Comparison of ENCODE assay signal across 8 mouse cellular contexts in genomic region chr4:150173281-150173680, GRCm38 (mm10). TPM values are rescaled to one million over a fixed set of nuclear protein-coding genes. Genes with fewer than 3 reads are reported as not detected.
DNase-seq lines count a peak whose midpoint lies in the region; ATAC-seq and TF ChIP-seq lines count a peak whose summit lies in the region.

No protein-coding gene starts in this region.

- no peaks in the 10 kb centered on the region for H3K36me3 ChIP-seq in E14TG2a.4 (ENCODE audit: insufficient read depth, low read length)
- no peaks in the 10 kb centered on the region for H3K36me3 ChIP-seq in neural tube, embryonic 14.5 days (ENCODE audit: control insufficient read depth, insufficient read depth, low read length)

- no peak overlapping the region for H3K4me2 ChIP-seq in neural tube, embryonic 14.5 days (ENCODE audit: low read depth, low read length)

- no peak overlapping the region for H3K4me3 ChIP-seq in layer of hippocampus, adult 2 months
- H3K4me3 ChIP-seq in E14TG2a.4 (replicated peaks; ENCODE audit: low read length): peak overlapping the region; percentile 39; the same call in 1 of the 2 replicates
- H3K4me3 ChIP-seq in neural tube, embryonic 14.5 days (ENCODE audit: low read depth, low read length): no peak overlapping the region

- H3K4me1 ChIP-seq in E14TG2a.4 (replicated peaks; ENCODE audit: low read depth, low read length): peaks cover 11% of the 10 kb centered on the region
- H3K4me1 ChIP-seq in neural tube, embryonic 14.5 days (ENCODE audit: control insufficient read depth, insufficient read depth, low read length): no peaks in the 10 kb centered on the region

- peak; percentile 41; the same call in 1 of the 2 replicates for ATAC-seq in neural tube, embryonic 14.5 days (ENCODE audit: low read depth)
- no peak for ATAC-seq in erythroid progenitor cell, adult 5-6 weeks (replicated peaks; ENCODE audit: low FRiP score, poor library complexity, severe bottlenecking)

- WGBS in neural tube, embryonic 14.5 days: 58% methylated on average over 10 of the region's 10 CpGs

- no peak overlapping the region for H3K9ac ChIP-seq in neural tube, embryonic 14.5 days (replicated peaks; ENCODE audit: low read depth, low read length)

- peak; percentile 81 for TF ChIP-seq CTCF in layer of hippocampus, adult 2 months (conservative IDR thresholded peaks at IDR 0.05)
- peak; percentile 58 for TF ChIP-seq CTCF in E14TG2a.4 (conservative IDR thresholded peaks at IDR 0.05; ENCODE audit: low read length)

- H3K9me3 ChIP-seq in E14TG2a.4 (ENCODE audit: low read length): peaks cover 12% of the 10 kb centered on the region
- no peaks in the 10 kb centered on the region for H3K9me3 ChIP-seq in neural tube, embryonic 14.5 days (ENCODE audit: control insufficient read depth, low read length)

- DNase-seq in layer of hippocampus, adult 2 months (ENCODE audit: low spot score in 2 of 2): peak; percentile 10 to 67
- DNase-seq in layer of hippocampus, adult 9-11 months: no peak
- peak; percentile 54 for DNase-seq in adipocyte (ENCODE audit: low spot score)
- peak; percentile 17 for DNase-seq in embryo, embryonic 9.5 days (ENCODE audit: extremely low spot score)
- peak; percentile 7 to 26 for DNase-seq in layer of hippocampus, postnatal 36 days

- no peaks in the 10 kb centered on the region for H3K27me3 ChIP-seq in E14TG2a.4 (ENCODE audit: insufficient read depth, low read length)
- H3K27me3 ChIP-seq in neural tube, embryonic 14.5 days (ENCODE audit: control insufficient read depth, insufficient read depth, low read length): no peaks in the 10 kb centered on the region

- no peak overlapping the region for H3K27ac ChIP-seq in layer of hippocampus, adult 2 months
- H3K27ac ChIP-seq in neural tube, embryonic 14.5 days (ENCODE audit: low read depth, low read length): no peak overlapping the region

RNA-seq across cellular contexts. Expression of gene Slc2a7, which starts 24.5 kb away (rescaled TPM):
- total RNA-seq in layer of hippocampus, adult 2 months (2021): not detected
- not detected for total RNA-seq in layer of hippocampus, postnatal 36 days (2021)
- polyA plus RNA-seq in neural tube, embryonic 14.5 days (2014; fragmentation: Nextera tagmentation; extraction: Ambion mirVana): not detected in 2 replicates
- not detected in 2 replicates for total RNA-seq in erythroid progenitor cell, adult 5-6 weeks (2015; ENCODE audit: low replicate concordance)
- total RNA-seq in erythroid progenitor cell, adult 5-6 weeks (2017; ENCODE audit: low replicate concordance): not detected in 2 replicates

RNA-seq across cellular contexts. Expression of gene Car6, which starts 27.9 kb away (rescaled TPM):
- total RNA-seq in layer of hippocampus, adult 2 months (2021): not detected
- under 1 TPM in 1 of 2 experiments, not detected in 1; 0.25 TPM for total RNA-seq in layer of hippocampus, postnatal 36 days (2021)
- polyA plus RNA-seq in neural tube, embryonic 14.5 days (2014; fragmentation: Nextera tagmentation; extraction: Ambion mirVana): not detected in 2 replicates
- not detected in 2 replicates for total RNA-seq in erythroid progenitor cell, adult 5-6 weeks (2015; ENCODE audit: low replicate concordance)
- not detected in 2 replicates for total RNA-seq in erythroid progenitor cell, adult 5-6 weeks (2017; ENCODE audit: low replicate concordance)

RNA-seq across cellular contexts. Expression of gene Slc2a5, which starts 54.2 kb away (rescaled TPM):
- 1 to 10 TPM; 4.6 to 5.5 TPM for total RNA-seq in layer of hippocampus, adult 2 months (2021)
- 1 to 10 TPM; 3.8 to 5.7 TPM for total RNA-seq in layer of hippocampus, postnatal 36 days (2021)
- polyA plus RNA-seq in neural tube, embryonic 14.5 days (2014; fragmentation: Nextera tagmentation; extraction: Ambion mirVana): 3.0 and 3.4 TPM in 2 replicates
- not detected in 2 replicates for total RNA-seq in erythroid progenitor cell, adult 5-6 weeks (2015; ENCODE audit: low replicate concordance)
- total RNA-seq in erythroid progenitor cell, adult 5-6 weeks (2017; ENCODE audit: low replicate concordance): not detected in 2 replicates

Comparison
In these comparisons a context has a peak if more than half of its experiments do, and no peak if none do; other contexts are left out.
1. RNA of gene Slc2a5, which starts 54.2 kb away (total RNA-seq): 3.8 to 5.7 TPM in layer of hippocampus, postnatal 36 days and 4.6 to 5.5 TPM in layer of hippocampus, adult 2 months; not detected in erythroid progenitor cell, adult 5-6 weeks; every median in the first group is over 4 times any median in the second.